Mouse (Mus musculus) embryonic facial prominence, embryonic 15.5 days (tissue): Measurements from ENCODE around the gene Fstl1. TPM values are rescaled to one million over a fixed set of nuclear protein-coding genes. Genes with fewer than 3 reads are reported as not detected.

ENCODE experiments used
- ATAC-seq: fragments of 200-750 bp; cut with Nextera tagmentation; 2 replicates; pipeline ENCODE4 v1.8.0; 2017; ENCODE audit warnings: low read depth, moderate TSS enrichment; ENCODE audit not compliant: insufficient number of reproducible peaks, low FRiP score, low TSS enrichment
- H3K27ac ChIP-seq: fragments of 300-500 bp; sonication (generic); replicated peaks from 2 replicates; pipeline ENCODE4 v1.5.1; 2015; ENCODE audit warnings: mild to moderate bottlenecking, inconsistent platforms
- H3K27me3 ChIP-seq: fragments of 300-500 bp; sonication (generic); 2 replicates; pipeline ENCODE4 v1.6.1; 2015; ENCODE audit warnings: inconsistent platforms
- H3K36me3 ChIP-seq: fragments of 300-500 bp; sonication (generic); 2 replicates; pipeline ENCODE4 v1.6.1; 2015; ENCODE audit warnings: mild to moderate bottlenecking, inconsistent platforms
- H3K4me1 ChIP-seq: fragments of 300-500 bp; sonication (generic); 2 replicates; pipeline ENCODE4 v1.6.1; 2015; ENCODE audit warnings: inconsistent platforms
- H3K4me2 ChIP-seq: fragments of 300-500 bp; sonication (generic); replicated peaks from 2 replicates; pipeline ENCODE4 v1.6.1; 2015; ENCODE audit warnings: mild to moderate bottlenecking, inconsistent platforms
- H3K4me3 ChIP-seq: fragments of 300-500 bp; sonication (generic); replicated peaks from 2 replicates; pipeline ENCODE4 v1.5.1; 2015; ENCODE audit warnings: mild to moderate bottlenecking, inconsistent platforms
- H3K9ac ChIP-seq: fragments of 300-500 bp; sonication (generic); 2 replicates; pipeline ENCODE4 v1.6.1; 2015; ENCODE audit warnings: inconsistent platforms
- H3K9me3 ChIP-seq: fragments of 300-500 bp; sonication (generic); replicated peaks from 2 replicates; pipeline ENCODE4 v1.6.1; 2016; ENCODE audit warnings: inconsistent platforms
- WGBS: fragments of 180-500 bp; shearing (Covaris S2); methylation state at CpG from one replicate; pipeline ENCODE4 v1.1.7; 2015; 5-methylcytosine and 5-hydroxymethylcytosine counted together
- polyA plus RNA-seq: library from polyadenylated mRNA; unstranded; fragments of >200 nt; fragmentation: Nextera tagmentation; extraction: Ambion mirVana; gene quantifications from 2 replicates; pipeline ENCODE4 v1.2.1, GENCODE M21; 2015

The Fstl1 gene
- polyA plus RNA-seq, 1 experiment from 2014 or later, result 741 TPM

GRCm38 (mm10) chr16:37787558-37788194 lies 11.0 kb downstream of the Fstl1 start:
- Histone ChIP-seq H3K9ac (no peak overlapping the region; the same call in 1 of the 2 replicates), H3K27ac (peak overlapping the region; percentile 89), H3K4me3 (no peak overlapping the region), H3K36me3 (peaks cover 30% of the 10 kb centered on the region; the same call in 1 of the 2 replicates), H3K9me3 (no peaks in the 10 kb centered on the region), H3K4me2 (peak overlapping the region; percentile 31; the same call in 1 of the 2 replicates), H3K4me1 (peaks cover 83% of the 10 kb centered on the region), H3K27me3 (no peaks in the 10 kb centered on the region)
- ATAC-seq, result no peak
- 32% methylated on average over 9 of the region's 9 CpGs for WGBS

- Histone ChIP-seq H3K4me2 (peak overlapping the region; percentile 31), H3K36me3 (peaks cover 35% of the 10 kb centered on the region), H3K4me3 (no peak overlapping the region), H3K27ac (peak overlapping the region; percentile 89), H3K9me3 (no peaks in the 10 kb centered on the region), H3K9ac (no peak overlapping the region), H3K4me1 (peaks cover 86% of the 10 kb centered on the region), H3K27me3 (no peaks in the 10 kb centered on the region)
- ATAC-seq, result peak; percentile 89
- WGBS, result 16% methylated on average over 12 of the region's 12 CpGs
Measured at GRCm38 (mm10) chr16:37788367-37789014, 11.8 kb downstream of the Fstl1 start.

- H3K4me3 ChIP-seq, result no peak overlapping the region
- ATAC-seq, result no peak
- peak overlapping the region; percentile 89 for H3K27ac ChIP-seq
- peaks cover 89% of the 10 kb centered on the region for H3K4me1 ChIP-seq
- no peaks in the 10 kb centered on the region for H3K9me3 ChIP-seq
- no peaks in the 10 kb centered on the region for H3K27me3 ChIP-seq
- H3K9ac ChIP-seq, result no peak overlapping the region
- H3K36me3 ChIP-seq, result peaks cover 40% of the 10 kb centered on the region
- peak overlapping the region; percentile 31; the same call in 1 of the 2 replicates for H3K4me2 ChIP-seq
- WGBS, result 49% methylated on average over 6 of the region's 6 CpGs
Measured at GRCm38 (mm10) chr16:37789015-37789381, 12.3 kb downstream of the Fstl1 start.

GRCm38 (mm10) chr16:37789394-37789920 lies 12.8 kb downstream of the Fstl1 start:
- ATAC-seq, result no peak
- H3K27me3 ChIP-seq, result no peaks in the 10 kb centered on the region
- H3K27ac ChIP-seq, result peak overlapping the region; percentile 89
- H3K4me2 ChIP-seq, result no peak overlapping the region
- no peak overlapping the region for H3K9ac ChIP-seq
- no peak overlapping the region for H3K4me3 ChIP-seq
- 59% methylated on average over 6 of the region's 6 CpGs for WGBS
- peaks cover 87% of the 10 kb centered on the region for H3K4me1 ChIP-seq
- no peaks in the 10 kb centered on the region for H3K9me3 ChIP-seq
- peaks cover 41% of the 10 kb centered on the region for H3K36me3 ChIP-seq

- Histone ChIP-seq H3K36me3 (peaks cover 34% of the 10 kb centered on the region), H3K27ac (peak overlapping the region; percentile 89), H3K4me1 (peaks cover 85% of the 10 kb centered on the region), H3K4me2 (no peak overlapping the region; the same call in 1 of the 2 replicates), H3K4me3 (no peak overlapping the region), H3K9me3 (no peaks in the 10 kb centered on the region), H3K9ac (no peak overlapping the region), H3K27me3 (no peaks in the 10 kb centered on the region)
- ATAC-seq, result no peak
- 35% methylated on average over 12 of the region's 12 CpGs for WGBS
Measured at GRCm38 (mm10) chr16:37790008-37790780, 13.5 kb downstream of the Fstl1 start.

- H3K4me2 ChIP-seq, result no peak overlapping the region
- no peaks in the 10 kb centered on the region for H3K9me3 ChIP-seq
- 48% methylated on average over 8 of the region's 8 CpGs for WGBS
- H3K27me3 ChIP-seq, result no peaks in the 10 kb centered on the region
- peak overlapping the region; percentile 89 for H3K27ac ChIP-seq
- H3K9ac ChIP-seq, result no peak overlapping the region
- no peak for ATAC-seq
- peaks cover 79% of the 10 kb centered on the region for H3K4me1 ChIP-seq
- H3K36me3 ChIP-seq, result peaks cover 34% of the 10 kb centered on the region
- H3K4me3 ChIP-seq, result no peak overlapping the region
Measured at GRCm38 (mm10) chr16:37790781-37791175, 14.1 kb downstream of the Fstl1 start.

- Histone ChIP-seq H3K36me3 (peaks cover 31% of the 10 kb centered on the region), H3K4me3 (no peak overlapping the region), H3K4me1 (peaks cover 31% of the 10 kb centered on the region), H3K27ac (no peak overlapping the region), H3K9ac (no peak overlapping the region), H3K9me3 (no peaks in the 10 kb centered on the region), H3K4me2 (no peak overlapping the region), H3K27me3 (no peaks in the 10 kb centered on the region)
- 92% methylated on average over 10 of the region's 10 CpGs for WGBS
- no peak for ATAC-seq
Measured at GRCm38 (mm10) chr16:37795651-37796150, 19.0 kb downstream of the Fstl1 start.

- Histone ChIP-seq H3K4me1 (peaks cover 31% of the 10 kb centered on the region), H3K27ac (no peak overlapping the region), H3K27me3 (no peaks in the 10 kb centered on the region), H3K4me2 (no peak overlapping the region), H3K9me3 (no peaks in the 10 kb centered on the region), H3K36me3 (peaks cover 31% of the 10 kb centered on the region), H3K9ac (no peak overlapping the region), H3K4me3 (no peak overlapping the region)
- WGBS, result 96% methylated on average over 11 of the region's 11 CpGs
- ATAC-seq, result no peak
Measured at GRCm38 (mm10) chr16:37796270-37796669, 19.6 kb downstream of the Fstl1 start.

GRCm38 (mm10) chr16:37801097-37801496 lies 24.4 kb downstream of the Fstl1 start:
- Histone ChIP-seq H3K9me3 (no peaks in the 10 kb centered on the region), H3K27me3 (no peaks in the 10 kb centered on the region), H3K4me1 (peaks cover 31% of the 10 kb centered on the region; the same call in 1 of the 2 replicates), H3K9ac (no peak overlapping the region), H3K36me3 (peaks cover 31% of the 10 kb centered on the region), H3K27ac (peak overlapping the region; percentile 55; the same call in 1 of the 2 replicates), H3K4me3 (no peak overlapping the region), H3K4me2 (no peak overlapping the region)
- WGBS, result 61% methylated on average over 2 of the region's 2 CpGs
- ATAC-seq, result 0 out of 2 replicates have a peak, but pooled peaks have one; percentile 34

- Histone ChIP-seq H3K27ac (no peak overlapping the region; the same call in 1 of the 2 replicates), H3K4me2 (no peak overlapping the region), H3K4me1 (peaks cover 48% of the 10 kb centered on the region), H3K4me3 (no peak overlapping the region), H3K27me3 (no peaks in the 10 kb centered on the region), H3K9ac (no peak overlapping the region), H3K36me3 (peaks cover 27% of the 10 kb centered on the region), H3K9me3 (no peaks in the 10 kb centered on the region)
- WGBS, result 46% methylated on average over 4 of the region's 4 CpGs
- no peak for ATAC-seq
Measured at GRCm38 (mm10) chr16:37802686-37803295, 26.1 kb downstream of the Fstl1 start.
